Comparison of ENCODE assay signal across 8 mouse cellular contexts in genomic region chrX:129749571-129750061, GRCm38 (mm10). TPM values are rescaled to one million over a fixed set of nuclear protein-coding genes. Genes with fewer than 3 reads are reported as not detected.
DNase-seq lines count a peak whose midpoint lies in the region; ATAC-seq lines count a peak whose summit lies in the region.

Diaph2 (plus strand) TSS chrX:129749742.

- peak within 1 kb of the TSS; percentile 29; the same call in 1 of the 2 replicates for H3K27ac ChIP-seq in heart, embryonic 11.5 days (ENCODE audit: low read depth, low read length)
- peak within 1 kb of the TSS; percentile 72 for H3K27ac ChIP-seq in kidney, embryonic 15.5 days

- peak within 1 kb of the TSS; percentile 60 for H3K4me2 ChIP-seq in heart, embryonic 11.5 days
- H3K4me2 ChIP-seq in kidney, embryonic 15.5 days, result peak within 1 kb of the TSS; percentile 59

- WGBS in heart, embryonic 11.5 days (ENCODE audit: insufficient replicate concordance), result 13% methylated on average over 40 of the region's 49 CpGs
- 14% methylated on average over 47 of the region's 49 CpGs for WGBS in kidney, embryonic 15.5 days

- ATAC-seq in erythroblast, adult 5-6 weeks (replicated peaks; ENCODE audit: low FRiP score, poor library complexity, severe bottlenecking), result peak; percentile 62
- peak; percentile 90 for ATAC-seq in heart, embryonic 11.5 days (replicated peaks; ENCODE audit: insufficient number of reproducible peaks, low FRiP score, low TSS enrichment)
- peak; percentile 97 for ATAC-seq in kidney, embryonic 15.5 days (replicated peaks; ENCODE audit: low FRiP score)

- no peaks in the 10 kb centered on the region for H3K4me1 ChIP-seq in heart, embryonic 11.5 days (ENCODE audit: control insufficient read depth, insufficient read depth, low read length)
- H3K4me1 ChIP-seq in kidney, embryonic 15.5 days, result no peaks in the 10 kb centered on the region

- no peaks in the 10 kb centered on the region for H3K9me3 ChIP-seq in heart, embryonic 11.5 days (replicated peaks; ENCODE audit: control insufficient read depth, low read length)
- H3K9me3 ChIP-seq in kidney, embryonic 15.5 days (replicated peaks), result no peaks in the 10 kb centered on the region

- H3K4me3 ChIP-seq in heart, embryonic 11.5 days (ENCODE audit: low read depth, low read length), result peak within 1 kb of the TSS; percentile 52
- H3K4me3 ChIP-seq in kidney, embryonic 15.5 days (replicated peaks), result peak within 1 kb of the TSS; percentile 62

- H3K27me3 ChIP-seq in heart, embryonic 11.5 days (ENCODE audit: control insufficient read depth, insufficient read depth, low read length), result no peaks in the 10 kb centered on the region
- H3K27me3 ChIP-seq in kidney, embryonic 15.5 days, result no peaks in the 10 kb centered on the region

- no peaks in the 10 kb centered on the region for H3K36me3 ChIP-seq in heart, embryonic 11.5 days (ENCODE audit: control insufficient read depth, insufficient read depth, low read length)
- H3K36me3 ChIP-seq in kidney, embryonic 15.5 days, result no peaks in the 10 kb centered on the region

- H3K9ac ChIP-seq in heart, embryonic 11.5 days (ENCODE audit: low read depth, low read length), result peak within 1 kb of the TSS; percentile 77
- peak within 1 kb of the TSS; percentile 50 for H3K9ac ChIP-seq in kidney, embryonic 15.5 days

- peak; percentile 88 for DNase-seq in 3T3-L1 (ENCODE audit: low read depth, low spot score)
- DNase-seq in brain, adult 2 months (ENCODE audit: low read depth, low spot score), result peak; percentile 90
- DNase-seq in liver, result peak; percentile 77
- peak; percentile 74 to 76 for DNase-seq in monocyte, adult 2 months (ENCODE audit: low read depth in 1 of 2, low spot score in 2 of 2)
- peak; percentile 50 to 57 for DNase-seq in spleen, postnatal 14 days (ENCODE audit: low spot score in 2 of 2)

RNA-seq across cellular contexts. Expression of gene Diaph2, which starts in this region (rescaled TPM):
- 10.7 and 14.8 TPM in 2 replicates for total RNA-seq in erythroblast, adult 5-6 weeks (2015; ENCODE audit: low replicate concordance)
- total RNA-seq in erythroblast, adult 5-6 weeks (2017; ENCODE audit: low replicate concordance), result 3.6 and 4.4 TPM in 2 replicates
- 3.5 and 4.3 TPM in 2 replicates for polyA plus RNA-seq in heart, embryonic 11.5 days (2014; fragmentation: Nextera tagmentation; extraction: Ambion mirVana)
- polyA plus RNA-seq in kidney, embryonic 15.5 days (2015; fragmentation: Nextera tagmentation; extraction: Ambion mirVana), result 4.7 and 5.1 TPM in 2 replicates

Comparison
In these comparisons a context has a peak if more than half of its experiments do, and no peak if none do; other contexts are left out.
1. Peak in every context shown above with its lines: DNase-seq, ATAC-seq, H3K4me3 ChIP-seq and H3K27ac ChIP-seq.